In genomic region chr11:100399320-100399719, GRCm38 (mm10) we compare ENCODE assay signal across 13 mouse cellular contexts. TPM values are rescaled to one million over a fixed set of nuclear protein-coding genes. Genes with fewer than 3 reads are reported as not detected.
DNase-seq lines count a peak whose midpoint lies in the region; ATAC-seq lines count a peak whose summit lies in the region.
"Had no signal": no experiment of that assay in that cellular context is flagged by ENCODE, and none has a peak within 500 bp of the region (broad histone marks: within the 10 kb centered on the region; RNA-seq: fewer than 3 reads in every experiment).

No protein-coding gene starts in this region.

- H3K27me3 ChIP-seq in megakaryocyte, embryonic 14.5 days (replicated peaks): peaks cover 33% of the 10 kb centered on the region

- no peaks in the 10 kb centered on the region for H3K9me3 ChIP-seq in megakaryocyte, embryonic 14.5 days
- H3K9me3 ChIP-seq: forebrain, embryonic 12.5 days; hindbrain, embryonic 10.5 days; liver, embryonic 12.5 days had no signal

- H3K4me1 ChIP-seq in megakaryocyte, embryonic 14.5 days: peaks cover 93% of the 10 kb centered on the region

- ATAC-seq in megakaryocyte, adult 5-6 weeks (ENCODE audit: poor library complexity, severe bottlenecking): no peak
- ATAC-seq in megakaryocyte progenitor cell, adult 5-6 weeks (replicated peaks; ENCODE audit: poor library complexity): no peak
- ATAC-seq: liver, embryonic 12.5 days had no signal

- DNase-seq in cerebellum, adult 11-12 months: peak; percentile 34
- no peak for DNase-seq in cerebellum, adult 9-10 months
- DNase-seq in lung, postnatal 36 days: peak; percentile 84
- no peak for DNase-seq in adipocyte (ENCODE audit: low spot score)
- no peak for DNase-seq in yolk sac, embryonic 10.5 days (ENCODE audit: low spot score)
- DNase-seq: right cerebral cortex, postnatal 14 days had no signal

- peak overlapping the region; percentile 38 for H3K4me3 ChIP-seq in megakaryocyte, embryonic 14.5 days (replicated peaks)
- H3K4me3 ChIP-seq: forebrain, embryonic 12.5 days; hindbrain, embryonic 10.5 days; layer of hippocampus, adult 2 months; liver, embryonic 12.5 days had no signal

- H3K36me3 ChIP-seq in megakaryocyte, embryonic 14.5 days (replicated peaks; ENCODE audit: low read length): no peaks in the 10 kb centered on the region
- H3K36me3 ChIP-seq: forebrain, embryonic 12.5 days; hindbrain, embryonic 10.5 days; liver, embryonic 12.5 days had no signal

RNA-seq across cellular contexts. Expression of gene Jup, which starts 1.8 kb away (rescaled TPM):
- polyA plus RNA-seq in megakaryocyte, embryonic 14.5 days (2012; ENCODE audit: insufficient read depth, low replicate concordance): 6.4 and 9.4 TPM in 2 replicates
- 3.5 and 3.9 TPM in 2 replicates for total RNA-seq in megakaryocyte, adult 5-6 weeks (2015)
- 1.5 and 5.1 TPM in 2 replicates for total RNA-seq in megakaryocyte, adult 5-6 weeks (2017)
- total RNA-seq in megakaryocyte progenitor cell, adult 5-6 weeks (2015): 1.5 and 4.0 TPM in 2 replicates
- 1.4 and 2.5 TPM in 2 replicates for total RNA-seq in megakaryocyte progenitor cell, adult 5-6 weeks (2017)

RNA-seq across cellular contexts. Expression of gene P3h4, which starts 15.3 kb away (rescaled TPM):
- polyA plus RNA-seq in megakaryocyte, embryonic 14.5 days (2012; ENCODE audit: insufficient read depth, low replicate concordance): not detected in 2 replicates
- not detected in 2 replicates for total RNA-seq in megakaryocyte, adult 5-6 weeks (2015)
- 0.08 TPM in 1 of 2 replicates, not detected in the other for total RNA-seq in megakaryocyte, adult 5-6 weeks (2017)
- total RNA-seq in megakaryocyte progenitor cell, adult 5-6 weeks (2015): 0.05 TPM in 1 of 2 replicates, not detected in the other
- total RNA-seq in megakaryocyte progenitor cell, adult 5-6 weeks (2017): 0.08 TPM in 1 of 2 replicates, not detected in the other

RNA-seq across cellular contexts. Expression of gene Fkbp10, which starts 16.2 kb away (rescaled TPM):
- polyA plus RNA-seq in megakaryocyte, embryonic 14.5 days (2012; ENCODE audit: insufficient read depth, low replicate concordance): 0.22 TPM in 1 of 2 replicates, not detected in the other
- total RNA-seq in megakaryocyte, adult 5-6 weeks (2015): 0.09 TPM in 1 of 2 replicates, not detected in the other
- not detected in 2 replicates for total RNA-seq in megakaryocyte, adult 5-6 weeks (2017)
- total RNA-seq in megakaryocyte progenitor cell, adult 5-6 weeks (2015): not detected in 2 replicates
- not detected in 2 replicates for total RNA-seq in megakaryocyte progenitor cell, adult 5-6 weeks (2017)

RNA-seq across cellular contexts. Expression of gene Nt5c3b, which starts 42.3 kb away (rescaled TPM):
- polyA plus RNA-seq in megakaryocyte, embryonic 14.5 days (2012; ENCODE audit: insufficient read depth, low replicate concordance): 48.3 and 86.4 TPM in 2 replicates
- 8.8 and 9.8 TPM in 2 replicates for total RNA-seq in megakaryocyte, adult 5-6 weeks (2015)
- total RNA-seq in megakaryocyte, adult 5-6 weeks (2017): 7.3 and 9.6 TPM in 2 replicates
- total RNA-seq in megakaryocyte progenitor cell, adult 5-6 weeks (2015): 21.4 and 32.9 TPM in 2 replicates
- 31.8 and 37.3 TPM in 2 replicates for total RNA-seq in megakaryocyte progenitor cell, adult 5-6 weeks (2017)

RNA-seq across cellular contexts. Expression of gene Klhl10, which starts 42.4 kb away (rescaled TPM):
- polyA plus RNA-seq in megakaryocyte, embryonic 14.5 days (2012; ENCODE audit: insufficient read depth, low replicate concordance): 0.56 TPM in 1 of 2 replicates, not detected in the other
- total RNA-seq in megakaryocyte, adult 5-6 weeks (2015): not detected in 2 replicates
- total RNA-seq in megakaryocyte, adult 5-6 weeks (2017): not detected in 2 replicates
- not detected in 2 replicates for total RNA-seq in megakaryocyte progenitor cell, adult 5-6 weeks (2015)
- 0.10 and 0.33 TPM in 2 replicates for total RNA-seq in megakaryocyte progenitor cell, adult 5-6 weeks (2017)

Comparison
In these comparisons a context has a peak if more than half of its experiments do, and no peak if none do; other contexts are left out.
1. DNase-seq: peak in cerebellum, adult 11-12 months (single experiment) and lung, postnatal 36 days (single experiment); none in cerebellum, adult 9-10 months (single experiment), adipocyte (single experiment) and yolk sac, embryonic 10.5 days (single experiment).